Mouse (Mus musculus) left cerebral cortex, postnatal 25 days (tissue): Measurements from ENCODE around the gene Prpsap1. TPM values are rescaled to one million over a fixed set of nuclear protein-coding genes. Genes with fewer than 3 reads are reported as not detected.
"Not testable (repeated sequence)": the region's sequence is repeated elsewhere in the genome, so short reads cannot be mapped to it uniquely, and the experiment has no call there.

ENCODE experiments used
- DNase-seq, 2 experiments: peaks; one replicate each; pipeline ENCODE4 v3.0.0; 2022; ENCODE audit warnings: low spot score in 2 of 2, mixed read lengths in 1 of 2
- intact Hi-C: fragments of 180-260 bp; cut with DNase I; formaldehyde crosslinking; loops from one replicate; pipeline ENCODE4 v1.15.1; 2025
- total RNA-seq, 2 experiments: library from RNA; stranded (reverse); gene quantifications; 2 replicates each; pipeline ENCODE4 v1.2.3; 2021

Gene Prpsap1
- total RNA-seq, 2 experiments from 2014 or later, result 65.7 to 76.2 TPM

GRCm38 (mm10) chr11:116434967-116435752 is 58.8 kb downstream of the Prpsap1 start:
- intact Hi-C loops, result loop anchor here (1.0 kb wide), 1 partner anchor 22 kb away; the partner anchor contains the start of gene Rnf157
- DNase-seq, result no peak

- intact Hi-C loops, result loop anchor here (1.0 kb wide), 1 partner anchor 21 kb away; the partner anchor contains the start of gene Rnf157
- DNase-seq, result peak; percentile 39 to 42
These were observed 59.6 kb downstream of the Prpsap1 start for GRCm38 (mm10) chr11:116434287-116434966.

- peak; percentile 99 to 100 for DNase-seq
- intact Hi-C loops, result loop anchor here (1.0 kb wide), 1 partner anchor 20 kb away; the partner anchor contains the start of gene Rnf157
These were observed 60.4 kb downstream of the Prpsap1 start, which contains the start of gene Ubald2 for GRCm38 (mm10) chr11:116433356-116434286. Ubald2 (plus strand) TSS chr11:116434094.

- intact Hi-C loops, result no loop called here
- peak; percentile 43 to 92 for DNase-seq
These were observed 61.2 kb downstream of the Prpsap1 start for GRCm38 (mm10) chr11:116432593-116433355.

- no peak for DNase-seq
- intact Hi-C loops, result no loop called here
These were observed 61.9 kb downstream of the Prpsap1 start for GRCm38 (mm10) chr11:116432127-116432526.

GRCm38 (mm10) chr11:116431428-116432077 is 62.4 kb downstream of the Prpsap1 start:
- intact Hi-C loops, result no loop called here
- no peak for DNase-seq

GRCm38 (mm10) chr11:116430723-116431427 is 63.1 kb downstream of the Prpsap1 start:
- no peak for DNase-seq
- intact Hi-C loops, result no loop called here

GRCm38 (mm10) chr11:116429862-116430613 is 64.0 kb downstream of the Prpsap1 start:
- DNase-seq, result no peak
- intact Hi-C loops, result no loop called here

GRCm38 (mm10) chr11:116428872-116429859 is 64.8 kb downstream of the Prpsap1 start:
- no peak for DNase-seq
- intact Hi-C loops, result no loop called here

GRCm38 (mm10) chr11:116426852-116427575 is 67.0 kb downstream of the Prpsap1 start:
- no peak for DNase-seq
- intact Hi-C loops, result no loop called here

GRCm38 (mm10) chr11:116426328-116426727 is 67.7 kb downstream of the Prpsap1 start:
- DNase-seq, intact Hi-C loops: not testable (repeated sequence)

GRCm38 (mm10) chr11:116424621-116425407 is 69.2 kb downstream of the Prpsap1 start:
- intact Hi-C loops, result no loop called here
- DNase-seq, result no peak

GRCm38 (mm10) chr11:116423782-116424620 is 70.0 kb downstream of the Prpsap1 start:
- intact Hi-C loops, result no loop called here
- no peak for DNase-seq

GRCm38 (mm10) chr11:116423214-116423613 is 70.8 kb downstream of the Prpsap1 start:
- DNase-seq, result no peak
- intact Hi-C loops, result no loop called here
